Mouse (Mus musculus): ENCODE measurements at regions not wholly inside any gene's neighbourhood (a gene's known extent, or its start where the extent isn't known, plus 50 kb on each side); places are given as distances from the start of the nearest gene placed in this dataset.

DNA sequence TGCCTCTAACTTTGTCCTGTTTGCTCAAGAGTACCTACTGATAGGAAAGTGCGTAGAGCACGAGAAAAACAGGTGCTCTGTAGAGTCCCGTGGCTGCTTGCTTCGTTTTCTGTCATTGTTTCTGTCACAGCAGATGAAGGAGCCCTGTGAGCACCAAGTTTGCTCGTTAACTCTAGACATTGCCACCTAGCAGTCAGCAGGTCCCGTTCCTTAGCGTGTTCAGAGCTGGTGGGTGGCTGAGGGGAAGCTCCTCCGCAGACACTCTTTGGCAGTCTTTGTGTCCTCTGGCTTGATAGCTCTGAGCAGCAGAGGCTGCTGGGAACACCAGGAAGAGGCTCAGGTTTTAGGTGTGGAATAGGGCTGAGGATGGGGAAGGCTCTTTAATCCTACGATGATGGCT is 1063.8 kb downstream of the Car8 start:
- no peak for DNase-seq
- H3K36me3 ChIP-seq (ENCODE audit: control insufficient read depth, insufficient read depth, low read length), result no peaks in the 10 kb centered on the region
- no peaks in the 10 kb centered on the region for H3K27me3 ChIP-seq (replicated peaks; ENCODE audit: control insufficient read depth, insufficient read depth, low read length)
- no peaks in the 10 kb centered on the region for H3K4me1 ChIP-seq (ENCODE audit: control insufficient read depth, insufficient read depth, low read length)
- TF ChIP-seq CTCF (conservative IDR thresholded peaks at IDR 0.05; ENCODE audit: insufficient read depth, insufficient read length, low read depth, low read length), result no peak
- WGBS, result 82% methylated on average over 9 of the region's 9 CpGs
- H3K27ac ChIP-seq (ENCODE audit: insufficient read depth, low read depth, low read length), result no peak overlapping the region
- H3K4me3 ChIP-seq (ENCODE audit: insufficient read depth, low read depth, low read length), result no peak overlapping the region

DNA sequence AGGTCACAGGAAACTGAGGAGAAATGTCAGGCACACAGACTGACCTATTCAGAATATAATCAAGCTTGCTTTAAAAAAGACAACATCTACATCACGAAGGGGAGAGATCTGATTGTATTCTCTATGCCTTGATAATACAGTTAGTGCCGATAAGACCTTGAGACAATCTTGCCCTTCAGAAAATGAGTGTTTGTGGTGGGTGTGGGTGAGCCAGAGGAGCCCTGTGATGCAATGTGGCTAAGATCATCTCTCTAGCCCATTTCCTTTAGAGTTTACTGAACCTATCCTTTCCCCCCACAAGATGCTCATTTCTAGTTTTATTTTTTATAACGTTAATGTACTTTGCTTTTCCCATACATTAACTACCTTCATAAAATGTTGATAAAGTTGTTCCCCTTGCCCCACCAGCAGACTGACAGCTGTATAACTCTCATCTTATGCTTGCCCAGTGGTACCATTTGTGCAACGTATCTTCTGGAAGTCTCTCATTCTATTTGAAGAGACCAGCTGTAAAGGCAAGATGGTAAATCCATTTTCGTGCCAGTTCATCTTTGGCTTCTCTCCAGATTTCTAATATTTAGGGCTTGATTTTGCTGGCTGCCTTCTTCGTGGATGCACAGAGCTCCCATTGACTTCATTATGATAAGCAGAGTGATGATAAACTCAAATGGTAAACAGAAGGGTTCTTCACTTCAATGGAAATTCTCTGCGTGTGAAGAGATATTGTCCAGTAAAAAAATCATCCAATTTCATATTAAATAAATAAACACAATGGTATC is 1066.1 kb downstream of the Car8 start:
- Histone ChIP-seq H3K27me3 (replicated peaks; ENCODE audit: control insufficient read depth, insufficient read depth, low read length) (no peaks in the 10 kb centered on the region), H3K4me1 (ENCODE audit: control insufficient read depth, insufficient read depth, low read length) (no peaks in the 10 kb centered on the region), H3K4me3 (ENCODE audit: insufficient read depth, low read depth, low read length) (no peak overlapping the region), H3K36me3 (ENCODE audit: control insufficient read depth, insufficient read depth, low read length) (no peaks in the 10 kb centered on the region), H3K27ac (ENCODE audit: insufficient read depth, low read depth, low read length) (no peak overlapping the region)
- TF ChIP-seq CTCF (conservative IDR thresholded peaks at IDR 0.05; ENCODE audit: insufficient read depth, insufficient read length, low read depth, low read length), result no peak
- TF ChIP-seq POLR2A (IDR thresholded peaks at IDR 0.05; ENCODE audit: low read depth, low read length), result no peak
- 82% methylated on average over 7 of the region's 7 CpGs for WGBS
- no peak for DNase-seq

DNA sequence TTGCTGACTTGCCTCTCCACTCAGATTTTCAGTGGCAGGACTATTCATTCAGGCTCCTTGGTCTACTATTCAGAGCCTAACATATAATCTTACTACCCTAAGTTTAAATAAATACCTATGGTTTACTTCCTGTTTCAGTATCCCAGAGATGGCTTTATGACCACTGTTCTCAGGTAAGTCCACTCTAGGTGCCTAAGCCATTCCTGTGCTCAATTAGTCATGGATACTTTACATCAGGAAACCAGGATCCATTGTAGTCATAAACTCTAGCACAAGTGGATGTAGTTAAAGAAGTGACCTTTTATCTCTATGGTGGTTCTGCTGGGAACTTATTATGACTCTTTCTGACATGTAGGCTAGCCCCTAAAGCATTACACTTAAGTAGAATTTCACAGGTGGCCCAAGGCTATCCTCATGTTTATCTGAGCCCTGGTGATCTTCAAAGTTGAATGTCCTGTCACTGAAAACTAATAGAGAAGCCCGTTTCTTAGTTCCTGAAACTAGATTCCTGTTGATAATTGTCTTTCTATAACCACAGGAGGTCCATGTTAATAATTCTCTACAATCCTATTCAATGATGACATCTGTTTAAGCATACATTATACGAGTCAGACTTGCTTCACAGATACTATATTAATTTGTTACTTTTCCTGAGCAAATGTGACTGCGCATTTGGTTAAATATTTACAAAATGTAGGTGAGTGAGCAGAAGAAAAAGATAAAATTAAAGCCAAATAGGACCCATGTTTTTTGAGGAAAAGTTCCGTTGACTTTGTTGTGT is 1067.0 kb downstream of the Car8 start:
- no peak overlapping the region for H3K27ac ChIP-seq (ENCODE audit: insufficient read depth, low read depth, low read length)
- H3K27me3 ChIP-seq (replicated peaks; ENCODE audit: control insufficient read depth, insufficient read depth, low read length), result no peaks in the 10 kb centered on the region
- no peaks in the 10 kb centered on the region for H3K36me3 ChIP-seq (ENCODE audit: control insufficient read depth, insufficient read depth, low read length)
- 43% methylated on average over 4 of the region's 4 CpGs for WGBS
- no peak overlapping the region for H3K4me3 ChIP-seq (ENCODE audit: insufficient read depth, low read depth, low read length)
- DNase-seq, result no peak
- TF ChIP-seq CTCF (conservative IDR thresholded peaks at IDR 0.05; ENCODE audit: insufficient read depth, insufficient read length, low read depth, low read length), result no peak
- TF ChIP-seq POLR2A (IDR thresholded peaks at IDR 0.05; ENCODE audit: low read depth, low read length), result no peak
- no peaks in the 10 kb centered on the region for H3K4me1 ChIP-seq (ENCODE audit: control insufficient read depth, insufficient read depth, low read length)

DNA sequence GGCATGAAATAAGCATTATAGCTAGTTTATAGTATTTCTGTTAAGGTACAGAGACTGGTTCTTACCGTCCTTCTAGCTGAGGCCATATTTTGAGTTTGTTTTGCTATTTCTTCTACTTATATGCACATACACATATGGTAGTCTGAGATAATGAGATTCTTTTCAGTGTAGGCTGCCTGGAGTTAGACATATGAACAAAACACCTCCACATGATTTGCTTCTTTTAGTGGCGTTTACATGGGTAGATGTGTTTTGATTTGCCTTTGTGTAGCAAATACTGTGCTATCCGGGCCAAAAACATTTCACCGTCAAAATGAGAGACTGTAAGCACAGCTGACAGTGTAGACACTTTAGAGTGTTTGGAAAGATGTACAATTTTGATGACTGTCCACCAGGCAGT is 1077.4 kb downstream of the Car8 start:
- Histone ChIP-seq H3K4me3 (ENCODE audit: insufficient read depth, low read depth, low read length) (no peak overlapping the region), H3K36me3 (ENCODE audit: control insufficient read depth, insufficient read depth, low read length) (no peaks in the 10 kb centered on the region), H3K4me1 (ENCODE audit: control insufficient read depth, insufficient read depth, low read length) (no peaks in the 10 kb centered on the region), H3K27ac (ENCODE audit: insufficient read depth, low read depth, low read length) (no peak overlapping the region), H3K27me3 (replicated peaks; ENCODE audit: control insufficient read depth, insufficient read depth, low read length) (no peaks in the 10 kb centered on the region)
- TF ChIP-seq CTCF (conservative IDR thresholded peaks at IDR 0.05; ENCODE audit: insufficient read depth, insufficient read length, low read depth, low read length), result no peak
- TF ChIP-seq POLR2A (IDR thresholded peaks at IDR 0.05; ENCODE audit: low read depth, low read length), result no peak
- WGBS, result 87% methylated on average over 4 of the region's 4 CpGs
- DNase-seq, result no peak

DNA sequence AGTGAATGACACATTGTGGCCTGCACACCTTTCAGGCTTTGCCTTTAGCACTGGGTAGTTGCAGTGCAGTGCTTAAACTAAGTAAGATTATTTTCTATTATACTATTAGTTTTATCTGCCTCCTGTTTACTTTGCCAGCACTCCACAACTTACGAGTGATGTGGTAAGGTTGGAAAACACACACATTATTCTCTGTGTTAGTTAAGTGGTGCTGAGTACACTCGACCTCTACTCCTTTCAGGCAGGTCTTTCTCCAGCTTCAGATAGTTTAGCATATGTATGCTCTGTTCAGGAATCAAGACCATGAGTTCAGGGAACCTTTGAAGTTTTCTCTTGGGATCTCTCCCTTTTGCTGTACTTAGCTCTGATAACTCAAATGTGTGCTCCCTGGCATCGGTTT is 1081.0 kb downstream of the Car8 start:
- Histone ChIP-seq H3K27me3 (replicated peaks; ENCODE audit: control insufficient read depth, insufficient read depth, low read length) (no peaks in the 10 kb centered on the region), H3K4me1 (ENCODE audit: control insufficient read depth, insufficient read depth, low read length) (no peaks in the 10 kb centered on the region), H3K27ac (ENCODE audit: insufficient read depth, low read depth, low read length) (no peak overlapping the region), H3K36me3 (ENCODE audit: control insufficient read depth, insufficient read depth, low read length) (no peaks in the 10 kb centered on the region), H3K4me3 (ENCODE audit: insufficient read depth, low read depth, low read length) (no peak overlapping the region)
- WGBS, result 74% methylated on average over 3 of the region's 3 CpGs
- DNase-seq, result no peak
- TF ChIP-seq POLR2A (IDR thresholded peaks at IDR 0.05; ENCODE audit: low read depth, low read length), result no peak
- TF ChIP-seq CTCF (conservative IDR thresholded peaks at IDR 0.05; ENCODE audit: insufficient read depth, insufficient read length, low read depth, low read length), result no peak

DNA sequence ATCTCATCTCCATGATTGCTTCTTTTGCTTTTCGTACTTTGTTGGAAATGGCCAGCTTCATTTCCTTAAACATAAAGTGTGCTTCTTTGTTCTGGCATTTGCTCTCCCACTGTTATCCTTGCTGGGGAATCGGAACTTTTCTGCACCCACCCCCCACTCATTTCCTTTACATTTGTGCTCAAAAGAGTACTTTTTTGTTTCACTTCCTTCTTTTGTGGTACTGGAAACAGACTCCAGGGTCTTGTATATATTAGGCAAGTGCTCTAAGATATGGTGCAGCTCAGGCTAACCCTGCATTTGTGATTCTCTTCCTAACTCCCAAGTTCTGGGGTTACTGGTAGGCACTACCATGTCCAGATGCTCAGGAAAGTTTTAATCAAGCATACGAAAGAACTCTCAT is 1084.6 kb downstream of the Car8 start:
- H3K27me3 ChIP-seq (replicated peaks; ENCODE audit: control insufficient read depth, insufficient read depth, low read length), result no peaks in the 10 kb centered on the region
- TF ChIP-seq POLR2A (IDR thresholded peaks at IDR 0.05; ENCODE audit: low read depth, low read length), result no peak
- H3K4me3 ChIP-seq (ENCODE audit: insufficient read depth, low read depth, low read length), result no peak overlapping the region
- DNase-seq, result no peak
- 76% methylated on average over 3 of the region's 3 CpGs for WGBS
- no peaks in the 10 kb centered on the region for H3K4me1 ChIP-seq (ENCODE audit: control insufficient read depth, insufficient read depth, low read length)
- no peak overlapping the region for H3K27ac ChIP-seq (ENCODE audit: insufficient read depth, low read depth, low read length)
- H3K36me3 ChIP-seq (ENCODE audit: control insufficient read depth, insufficient read depth, low read length), result no peaks in the 10 kb centered on the region

DNA sequence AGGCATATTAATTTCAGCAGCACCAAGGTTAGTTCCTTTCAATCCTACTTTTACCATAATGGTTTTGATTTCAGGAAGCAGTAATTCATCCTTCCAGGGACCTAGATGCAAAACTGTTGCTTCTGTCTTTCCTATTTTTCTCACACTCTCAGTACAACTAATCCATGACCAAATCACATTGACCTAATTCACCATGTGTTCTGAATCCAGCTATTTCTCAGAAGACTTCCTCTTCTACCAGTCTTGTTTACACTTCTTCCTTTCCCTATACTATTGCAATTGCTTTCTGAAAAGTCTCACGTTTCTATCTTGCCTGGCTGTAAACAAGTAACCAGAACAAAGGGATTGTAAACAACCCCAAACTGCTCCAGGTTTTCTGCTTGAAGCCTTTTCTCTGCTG is 1085.0 kb downstream of the Car8 start:
- Histone ChIP-seq H3K27ac (ENCODE audit: insufficient read depth, low read depth, low read length) (no peak overlapping the region), H3K36me3 (ENCODE audit: control insufficient read depth, insufficient read depth, low read length) (no peaks in the 10 kb centered on the region), H3K4me3 (ENCODE audit: insufficient read depth, low read depth, low read length) (no peak overlapping the region), H3K27me3 (replicated peaks; ENCODE audit: control insufficient read depth, insufficient read depth, low read length) (no peaks in the 10 kb centered on the region), H3K4me1 (ENCODE audit: control insufficient read depth, insufficient read depth, low read length) (no peaks in the 10 kb centered on the region)
- DNase-seq, result no peak
- WGBS, result 17% methylated on average over 1 of the region's 1 CpGs
- TF ChIP-seq POLR2A (IDR thresholded peaks at IDR 0.05; ENCODE audit: low read depth, low read length), result no peak
- no peak for TF ChIP-seq CTCF (conservative IDR thresholded peaks at IDR 0.05; ENCODE audit: insufficient read depth, insufficient read length, low read depth, low read length)
